Mouse (Mus musculus): ENCODE measurements around the gene Gtdc1.

Gtdc1 gene

DNA sequence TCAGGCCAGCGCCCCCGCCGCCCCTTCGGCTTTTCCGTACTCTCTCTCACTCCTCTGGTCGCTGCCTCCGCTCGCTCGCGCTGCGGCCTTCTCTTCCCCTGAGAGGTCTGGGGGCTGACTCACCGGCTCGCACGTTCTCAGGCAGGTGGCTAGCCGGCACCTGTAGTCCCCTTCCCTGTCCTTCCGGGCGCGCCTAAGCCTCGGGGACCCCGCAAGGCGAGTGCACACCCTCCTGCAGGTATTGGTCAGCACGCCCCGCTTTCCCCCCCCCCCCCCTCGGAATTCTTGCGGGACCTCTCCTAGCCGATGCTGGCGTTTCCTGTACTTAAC is at the start of gene Gtdc1:
Gene Gtdc1, minus strand, starts transcription at position 176 of the 330 bp plus-strand sequence.
- DNase-seq (ENCODE audit: low read depth, low spot score) = no peak

DNA sequence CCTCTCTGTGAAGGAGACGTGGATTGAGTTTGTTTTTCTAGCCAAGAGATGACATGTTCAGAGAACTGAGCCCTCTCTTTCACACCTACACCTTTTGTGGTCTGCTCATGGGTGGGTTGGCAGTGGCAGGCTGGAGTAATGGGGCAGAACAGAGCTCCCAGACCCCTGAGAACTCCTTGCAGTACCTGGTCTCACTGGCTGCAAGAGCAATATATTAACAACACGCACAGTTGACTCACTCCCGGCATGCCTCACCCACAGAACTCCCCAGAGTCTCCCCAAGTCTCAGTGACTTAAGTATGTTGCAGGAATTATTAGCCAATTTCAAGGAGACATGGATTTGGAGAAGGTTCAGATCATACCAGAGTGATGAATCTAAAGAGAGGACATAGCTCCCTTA is 49.6 kb upstream of the Gtdc1 start:
- no peak for DNase-seq (ENCODE audit: low read depth, low spot score)

DNA sequence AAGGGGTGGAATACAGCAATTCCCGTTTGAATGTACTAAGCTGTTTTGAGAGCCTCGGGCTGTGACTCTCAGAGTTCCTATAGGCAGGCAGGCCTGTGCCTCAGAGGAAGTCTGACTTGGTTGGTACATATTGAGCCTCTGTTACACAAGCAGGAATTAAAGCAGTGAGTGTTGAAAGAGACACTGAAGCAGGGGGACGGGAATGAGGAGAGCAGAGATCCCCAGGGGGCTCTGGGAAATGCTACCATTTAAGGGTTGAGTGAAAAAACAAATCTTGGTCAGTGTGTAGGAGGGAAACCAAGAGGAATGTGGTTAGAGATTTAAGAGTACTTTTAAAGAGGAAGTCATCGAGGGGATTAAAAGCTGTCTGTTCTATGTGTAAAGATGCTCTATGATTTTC is 49.0 kb upstream of the Gtdc1 start:
- no peak for DNase-seq (ENCODE audit: low read depth, low spot score)

DNA sequence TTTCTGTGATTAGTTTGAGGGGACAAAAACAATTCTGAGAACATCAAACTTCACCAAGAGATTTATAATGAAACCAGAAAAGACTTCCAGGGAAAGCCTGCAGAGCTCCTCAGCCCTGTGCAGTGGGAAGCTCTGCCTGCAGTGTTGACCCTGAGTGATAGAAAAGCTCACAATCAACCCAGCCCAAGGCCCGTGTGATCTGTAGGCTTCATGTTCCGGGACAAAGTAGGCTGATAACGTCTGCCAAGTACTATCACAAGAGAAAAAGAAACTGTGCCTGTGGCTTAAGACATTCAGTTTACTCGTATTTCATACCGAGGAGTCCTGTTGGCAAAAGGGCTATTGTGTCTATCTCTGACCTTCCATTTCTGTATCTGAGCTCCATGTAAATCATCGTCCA is 46.4 kb upstream of the Gtdc1 start:
- no peak for DNase-seq (ENCODE audit: low read depth, low spot score)

DNA sequence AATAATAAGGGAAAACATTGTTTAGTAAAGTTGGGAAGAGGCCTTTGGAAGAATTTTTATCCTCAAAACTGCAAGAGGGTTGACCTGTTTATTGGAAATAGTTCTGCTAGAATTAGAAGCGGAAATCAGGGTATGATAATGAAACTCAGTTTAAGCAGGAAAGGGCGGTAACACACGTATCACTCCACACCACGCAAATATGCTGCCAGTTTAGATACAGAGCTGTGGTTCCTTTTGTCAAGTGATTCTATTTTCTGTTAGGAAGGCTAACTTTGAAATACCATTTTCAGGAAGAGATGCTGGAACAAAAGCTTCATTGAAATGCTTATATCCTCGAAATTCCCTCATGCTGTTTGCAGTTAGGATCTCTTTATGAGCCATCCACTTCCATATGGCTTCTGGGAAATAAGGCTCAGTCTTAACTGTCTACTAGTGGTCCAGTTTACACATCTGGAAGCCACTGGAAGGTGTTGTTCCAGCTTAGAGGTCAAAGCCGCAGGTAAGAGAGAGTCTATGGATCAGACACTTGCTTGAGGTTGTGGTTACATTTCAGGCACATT is 42.7 kb upstream of the Gtdc1 start:
- no peak for DNase-seq (ENCODE audit: low read depth, low spot score)

DNA sequence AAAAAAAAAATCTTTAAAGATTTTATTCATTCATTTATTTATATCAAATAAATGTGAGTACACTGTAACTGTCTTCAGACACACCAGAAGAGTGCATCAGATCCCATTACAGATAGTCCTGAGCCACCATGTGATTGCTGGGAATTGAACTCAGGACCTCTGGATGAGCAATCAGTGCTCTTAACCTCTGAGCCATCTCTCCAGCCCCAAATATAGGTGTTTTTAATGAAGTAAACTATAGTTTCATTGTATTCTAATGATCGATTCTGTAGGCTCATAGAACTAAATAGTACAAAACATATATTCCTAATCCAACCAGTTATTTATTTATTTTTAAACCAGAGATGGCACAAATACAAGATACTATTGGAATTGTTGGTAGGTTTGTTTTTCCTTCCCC is 42.2 kb upstream of the Gtdc1 start:
- no peak for DNase-seq (ENCODE audit: low read depth, low spot score)

DNA sequence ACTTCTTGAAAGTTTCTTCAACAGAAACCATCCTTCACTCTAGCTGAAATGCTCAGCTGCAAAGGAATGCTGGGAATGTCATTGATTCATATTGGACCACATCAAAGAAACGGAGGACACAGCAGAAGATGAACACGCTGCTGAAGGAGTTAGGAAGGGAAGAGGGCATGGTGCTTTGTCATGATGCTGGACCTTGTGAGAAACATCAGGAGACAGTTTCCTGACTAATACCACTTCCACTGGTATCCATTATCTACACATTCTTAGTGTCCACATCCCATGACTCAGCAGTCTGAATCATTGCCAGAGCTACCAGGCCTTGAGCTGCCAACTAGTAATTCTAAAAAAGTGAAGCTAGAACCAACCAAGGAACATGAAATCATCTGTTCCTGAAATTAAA is 41.8 kb upstream of the Gtdc1 start:
- peak; percentile 65 for DNase-seq (ENCODE audit: low read depth, low spot score)

DNA sequence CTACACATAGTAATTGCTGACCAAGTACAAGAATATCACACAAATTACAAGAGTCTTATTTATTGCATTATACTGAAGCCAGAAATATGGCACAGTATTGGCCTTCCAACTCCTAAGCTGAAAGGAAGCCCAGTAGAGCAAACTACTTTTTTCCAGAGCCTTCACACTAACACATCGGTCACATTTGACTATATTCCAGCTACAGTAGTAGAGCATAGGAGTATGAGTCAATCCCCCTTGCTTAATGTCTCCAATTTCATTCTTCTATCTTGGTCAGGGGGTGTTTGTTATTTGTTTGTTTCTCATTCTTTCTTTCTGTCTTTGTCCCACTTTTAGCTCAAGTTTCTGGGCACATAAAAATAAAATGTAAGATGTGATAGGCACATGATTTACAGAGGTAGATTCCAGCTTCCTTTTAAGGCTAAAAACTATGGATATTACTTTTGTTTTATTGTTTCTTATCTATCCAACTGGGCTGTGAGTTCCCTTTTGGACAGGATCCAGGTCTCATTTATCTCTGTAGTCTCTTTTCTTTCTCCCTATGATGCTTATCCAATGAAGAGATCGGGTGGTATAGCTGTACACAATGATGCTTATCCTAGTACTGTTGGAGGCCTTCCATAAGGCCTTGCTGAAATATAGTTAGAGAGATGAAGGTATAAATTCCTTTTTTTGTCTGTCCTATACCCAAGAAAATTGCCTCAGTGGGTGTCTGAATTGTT is 38.5 kb upstream of the Gtdc1 start:
- no peak for DNase-seq (ENCODE audit: low read depth, low spot score)

DNA sequence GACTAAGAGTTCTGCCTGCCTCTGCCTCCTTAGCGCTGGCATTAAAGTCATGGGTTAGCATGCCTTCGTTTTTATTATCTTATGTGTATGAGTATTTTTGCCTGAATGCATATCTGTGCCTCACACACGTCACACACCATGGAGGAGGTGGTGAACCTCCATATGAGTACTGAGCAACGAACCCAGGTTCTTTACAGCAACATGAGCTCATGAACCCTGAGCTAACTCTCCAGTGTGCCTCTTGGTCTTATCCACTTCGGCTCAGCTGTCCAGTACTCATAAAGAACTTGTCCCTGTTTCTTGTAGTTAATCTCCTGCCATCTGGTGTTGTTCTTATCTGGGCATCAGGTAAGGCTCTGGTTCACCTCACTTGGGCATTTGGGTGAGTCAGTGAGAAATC is 35.2 kb upstream of the Gtdc1 start:
- DNase-seq (ENCODE audit: low read depth, low spot score) = no peak

DNA sequence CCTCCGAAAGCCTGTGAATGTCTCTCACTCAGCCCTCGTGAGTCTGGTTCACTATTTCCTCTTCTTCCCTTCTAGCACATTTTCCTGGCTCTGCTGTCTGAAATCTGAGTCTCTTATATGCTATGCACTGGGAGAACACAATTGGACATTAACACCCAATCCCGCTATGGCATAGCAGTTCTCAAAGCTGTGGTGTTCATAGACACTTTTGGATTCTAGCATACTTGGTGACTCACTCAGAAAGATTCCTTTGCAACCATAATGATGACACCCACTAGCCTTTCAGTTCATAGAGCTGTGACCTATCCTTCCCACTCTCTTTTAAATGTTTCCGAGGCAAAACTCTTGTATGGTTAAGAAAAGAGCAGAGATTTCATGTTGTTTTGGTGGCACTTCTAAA is 33.7 kb upstream of the Gtdc1 start:
- DNase-seq (ENCODE audit: low read depth, low spot score) = no peak

DNA sequence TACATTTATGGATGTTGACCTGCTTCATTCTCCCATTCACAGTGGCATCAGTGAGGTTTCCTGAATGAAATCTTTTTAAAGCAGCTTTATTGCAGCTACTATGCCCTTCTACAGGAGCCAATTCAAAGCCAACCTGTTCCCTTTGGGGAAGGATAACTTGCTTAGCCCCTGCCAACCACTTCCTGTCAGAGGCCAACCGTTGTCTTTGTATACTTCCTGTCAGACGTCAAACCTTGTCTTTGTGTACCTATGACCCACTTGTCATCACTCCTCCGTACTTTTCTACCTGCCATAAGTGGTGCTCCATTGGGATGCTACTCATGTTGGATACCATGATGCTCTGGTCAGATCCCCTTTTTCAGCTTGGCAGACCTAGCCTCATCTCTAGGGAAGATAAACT is 33.1 kb upstream of the Gtdc1 start:
- no peak for DNase-seq (ENCODE audit: low read depth, low spot score)

DNA sequence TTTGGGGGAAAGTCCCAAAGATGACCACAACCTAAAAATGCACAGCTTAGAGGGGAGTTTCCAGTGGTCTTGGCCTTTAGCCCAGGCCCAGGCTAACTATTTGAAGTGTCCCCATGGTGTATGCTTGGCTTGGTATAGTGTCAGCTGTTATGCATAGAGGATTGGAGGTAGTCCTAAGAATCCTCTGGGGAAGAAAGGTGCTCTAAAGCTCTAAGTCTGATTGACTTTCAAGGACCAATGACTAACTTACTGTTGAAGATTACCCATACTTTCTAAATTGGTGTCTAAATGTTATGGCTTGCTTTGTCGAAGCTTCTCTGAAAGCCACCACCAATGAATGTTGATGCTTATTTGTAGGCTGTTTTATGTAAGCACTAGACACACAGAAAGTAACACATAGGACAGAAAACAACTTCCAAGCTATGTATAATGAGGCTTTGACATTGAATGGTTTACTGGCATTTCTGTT is 29.9 kb upstream of the Gtdc1 start:
- DNase-seq (ENCODE audit: low read depth, low spot score) = no peak

DNA sequence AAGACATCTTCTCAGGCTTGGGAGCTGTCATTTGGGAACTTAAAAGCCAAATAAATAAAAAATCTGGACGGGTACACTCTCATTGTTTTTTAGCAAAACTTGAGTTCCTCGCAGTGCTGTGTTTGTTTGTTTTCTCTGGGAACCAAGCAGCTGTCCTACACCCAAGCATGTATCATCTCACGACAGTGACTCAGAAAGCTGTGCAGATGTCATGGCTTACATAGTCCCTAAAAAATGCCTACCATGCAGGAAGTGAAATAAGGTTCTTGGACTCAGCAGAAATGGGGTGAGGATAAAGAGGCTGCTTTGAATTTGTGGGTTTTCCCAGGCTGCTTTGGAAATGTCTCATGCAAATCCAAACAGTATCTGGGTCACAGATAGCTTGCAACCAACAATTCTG is 28.8 kb upstream of the Gtdc1 start:
- no peak for DNase-seq (ENCODE audit: low read depth, low spot score)

DNA sequence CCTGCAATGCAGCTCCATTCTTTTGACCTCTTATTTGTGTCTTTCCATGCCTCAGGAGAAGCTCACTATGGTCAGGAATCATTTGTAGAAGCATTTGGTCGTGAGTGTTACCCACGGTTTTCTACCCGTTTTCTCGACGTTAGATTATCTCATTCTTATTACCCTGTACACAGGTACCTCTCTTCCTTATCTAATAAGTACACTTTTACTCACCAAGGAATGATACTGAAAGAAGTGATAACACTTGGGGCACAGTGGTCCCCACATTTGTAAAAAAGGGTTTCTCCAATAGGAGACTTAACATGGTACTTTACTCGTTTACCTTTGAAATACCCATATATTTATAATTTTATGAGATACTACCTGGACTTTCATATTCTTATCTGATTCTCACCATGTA is 28.0 kb upstream of the Gtdc1 start:
- no peak for DNase-seq (ENCODE audit: low read depth, low spot score)

DNA sequence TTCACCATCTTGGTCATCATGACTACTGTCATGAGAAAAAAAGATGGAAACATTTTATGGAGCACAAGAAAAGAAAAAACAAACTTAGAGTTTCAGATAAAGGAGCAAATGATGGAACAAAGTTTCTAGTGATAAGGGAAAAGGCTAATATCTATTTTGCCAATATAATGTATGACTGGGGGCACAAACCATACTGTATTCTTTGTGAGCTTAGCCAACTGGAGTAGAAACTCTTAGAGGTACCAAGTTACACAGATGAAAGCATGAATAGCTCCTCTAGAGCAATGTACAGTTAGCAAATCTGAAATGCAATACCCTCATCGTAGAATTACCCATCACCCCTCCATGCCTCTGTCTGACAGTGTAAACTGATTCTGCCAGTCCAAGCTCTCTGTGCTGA is 26.7 kb upstream of the Gtdc1 start:
- DNase-seq (ENCODE audit: low read depth, low spot score) = no peak

DNA sequence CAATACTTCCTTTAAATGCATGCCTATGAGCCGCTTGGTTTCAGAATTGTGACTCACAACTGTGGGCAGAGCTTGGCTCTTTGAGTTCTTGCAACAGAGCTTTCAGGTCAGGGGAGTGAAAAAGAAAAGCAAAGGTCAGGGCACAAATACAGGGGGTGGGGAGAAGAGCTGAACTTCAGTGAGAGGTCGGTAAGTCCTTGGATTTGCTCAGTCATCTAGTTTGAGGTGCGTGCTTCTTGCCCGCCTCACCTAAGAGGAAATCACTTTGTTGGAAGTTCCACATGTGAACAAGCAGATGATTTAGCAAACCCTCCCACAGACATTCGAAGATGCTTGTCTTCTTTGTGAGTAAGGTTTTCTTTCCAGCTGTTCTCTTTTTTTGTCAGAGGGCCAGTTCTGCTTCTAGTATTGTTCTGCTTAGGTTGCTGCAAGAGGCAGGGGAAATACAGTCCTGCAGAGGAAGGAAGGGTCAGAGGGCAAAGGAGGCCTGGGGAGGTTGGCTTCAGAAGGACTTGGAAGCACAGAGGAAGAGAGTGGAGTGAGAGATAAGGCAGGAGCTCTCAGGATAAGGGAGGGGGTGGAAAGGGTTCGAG is 25.5 kb upstream of the Gtdc1 start:
- DNase-seq (ENCODE audit: low read depth, low spot score) = no peak

DNA sequence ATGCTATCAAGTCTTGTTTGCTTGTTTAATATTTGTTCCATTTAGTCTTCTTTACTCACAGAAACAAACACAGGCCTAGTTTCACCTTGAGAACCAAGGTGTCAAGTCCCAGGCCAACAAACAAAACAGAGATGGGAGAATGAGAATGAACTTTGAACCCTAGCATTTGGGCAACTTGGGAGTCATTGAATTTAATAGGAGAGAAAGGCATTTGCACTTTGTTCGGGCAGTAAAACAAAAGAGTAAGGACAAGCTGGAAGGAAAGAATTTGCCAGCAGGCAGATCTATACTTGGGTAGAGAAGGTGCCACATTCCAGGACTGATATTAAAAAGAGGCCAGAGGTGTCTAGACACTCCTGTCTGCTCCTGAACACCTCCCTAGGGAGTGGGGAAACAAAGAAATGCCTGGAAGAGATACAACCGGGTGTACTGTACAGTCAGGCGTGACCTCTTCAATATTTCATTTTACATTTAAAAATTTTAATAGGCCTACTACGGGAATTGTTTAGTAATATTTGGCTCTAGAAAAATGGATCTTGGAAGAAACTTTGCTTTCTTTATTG is 24.3 kb upstream of the Gtdc1 start:
- DNase-seq (ENCODE audit: low read depth, low spot score) = no peak

DNA sequence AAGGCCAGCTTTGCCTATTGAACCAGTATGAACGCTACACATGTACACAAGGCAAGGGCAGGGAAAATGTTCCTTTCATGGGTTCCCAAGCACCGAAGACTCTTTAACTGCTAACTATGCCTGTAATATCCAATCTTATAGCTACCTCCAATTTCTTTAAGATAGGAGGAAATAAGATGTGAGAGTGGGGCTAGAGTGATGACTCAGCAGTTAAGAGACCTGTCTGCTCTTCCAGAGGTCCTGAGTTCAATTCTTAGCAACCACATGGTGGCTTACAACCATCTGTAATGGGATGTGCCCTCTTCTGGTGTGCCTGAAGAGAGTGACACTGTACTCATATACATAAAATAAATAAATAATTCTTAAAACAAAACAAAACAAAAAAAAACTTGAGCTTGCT is 17.2 kb upstream of the Gtdc1 start:
- DNase-seq (ENCODE audit: low read depth, low spot score) = no peak

DNA sequence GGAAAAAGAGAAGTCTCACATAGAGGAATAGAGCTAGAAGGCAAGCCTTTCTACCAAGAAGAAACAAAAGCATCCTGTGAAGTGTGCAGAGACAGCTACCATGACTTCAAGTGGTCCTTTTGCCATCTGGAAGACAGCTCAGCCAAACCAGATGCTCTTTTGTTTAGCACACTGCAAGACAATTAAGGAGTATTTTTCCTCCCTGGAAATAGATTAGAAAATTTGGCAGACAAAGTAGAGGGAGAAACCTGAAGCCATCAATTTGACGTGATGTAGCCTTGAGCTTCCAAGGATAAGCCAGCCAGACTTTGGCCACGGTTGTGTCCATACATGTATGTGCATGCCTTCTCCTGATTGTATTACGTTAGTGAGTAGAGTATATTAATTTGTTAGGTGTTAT is 3.5 kb upstream of the Gtdc1 start:
- DNase-seq (ENCODE audit: low read depth, low spot score) = no peak

DNA sequence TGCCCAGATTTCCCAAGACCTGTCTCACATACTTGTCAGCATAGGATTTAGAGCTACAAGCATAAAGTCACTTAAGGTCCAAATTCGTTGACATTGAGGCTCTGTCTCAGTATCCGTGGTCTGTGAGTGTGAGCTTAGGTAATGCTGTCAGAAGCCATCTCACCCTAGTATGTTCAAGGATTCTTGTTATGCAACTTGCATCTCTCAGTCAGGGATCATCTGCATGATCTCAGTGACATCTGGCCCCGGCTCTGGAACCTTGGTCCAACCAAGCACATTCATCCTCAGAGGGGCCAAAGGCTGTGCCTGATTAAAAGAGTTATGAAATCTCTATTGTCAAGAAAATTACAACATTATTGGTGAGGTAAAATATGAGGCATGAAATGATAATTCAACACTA is 1.2 kb upstream of the Gtdc1 start:
- no peak for DNase-seq (ENCODE audit: low read depth, low spot score)

DNA sequence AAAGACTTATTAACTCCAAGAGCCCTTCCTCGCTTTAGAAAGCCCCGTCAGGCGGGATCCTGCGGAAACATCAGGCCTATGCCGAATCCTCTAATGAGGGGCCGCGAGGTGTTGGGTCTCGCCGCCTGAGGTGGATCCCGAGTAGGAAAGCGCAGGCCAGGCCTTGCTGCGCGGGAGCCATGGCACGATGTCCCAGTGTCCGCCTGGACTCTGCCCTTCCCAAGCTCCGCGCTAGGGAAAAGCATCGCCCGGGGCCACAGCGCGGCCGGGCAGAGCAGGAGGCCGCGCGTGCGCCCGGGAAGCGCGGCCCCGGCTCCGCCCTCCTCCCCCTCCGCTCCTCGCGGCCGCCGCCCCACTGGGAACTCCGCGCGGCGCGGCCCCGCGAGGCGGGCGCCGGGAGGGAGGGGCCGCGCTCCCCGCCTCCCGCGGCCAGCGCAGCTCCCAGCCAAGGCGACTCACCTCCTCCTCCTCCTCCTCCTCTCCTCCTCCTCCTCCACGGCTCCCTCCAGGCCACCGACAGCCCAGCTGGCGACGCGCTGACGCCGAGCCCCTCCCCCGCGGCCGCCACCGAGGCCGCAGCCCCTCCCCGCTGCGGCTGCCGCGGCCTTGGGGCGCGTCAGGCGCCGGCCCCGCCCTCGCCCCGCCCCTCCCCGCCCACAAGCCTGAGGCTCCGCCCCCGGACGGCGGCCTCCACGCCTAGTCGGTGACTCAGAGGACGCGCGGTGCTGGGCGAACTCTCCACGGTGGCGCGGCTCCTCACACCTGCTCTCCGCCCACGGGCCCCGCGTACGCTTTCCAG is 575 bp downstream of the Gtdc1 start:
- DNase-seq (ENCODE audit: low read depth, low spot score) = peak; percentile 84

DNA sequence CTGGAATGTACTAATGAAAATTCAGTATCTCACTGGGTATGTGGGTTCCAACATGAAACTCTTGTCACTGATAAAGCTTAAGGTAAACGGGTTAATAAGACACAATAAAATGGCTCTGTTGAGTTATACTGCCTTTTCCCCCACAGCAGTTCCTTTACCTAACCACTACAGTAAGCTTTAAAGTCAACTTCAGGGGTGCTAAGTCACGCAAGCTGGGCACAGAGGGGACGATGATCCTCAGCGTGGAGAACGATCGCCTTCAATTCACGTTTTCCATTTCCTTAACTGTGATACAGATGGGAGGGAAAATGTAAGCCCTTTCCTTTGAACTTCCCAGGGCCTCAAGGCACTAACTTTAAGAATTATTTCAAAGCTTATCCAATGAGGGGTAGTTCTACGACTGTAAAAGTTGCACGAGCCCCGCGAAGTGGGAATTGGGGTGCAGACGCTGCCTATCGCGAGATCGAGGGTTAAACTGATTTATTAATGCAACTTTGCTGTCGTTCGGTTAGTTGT is 1.2 kb downstream of the Gtdc1 start:
- DNase-seq (ENCODE audit: low read depth, low spot score) = peak; percentile 41
